Mouse (Mus musculus) left cerebral cortex, adult 2 months (tissue): ENCODE results near the gene Cphx1. TPM values are rescaled to one million over a fixed set of nuclear protein-coding genes. Genes with fewer than 3 reads are reported as not detected.

Experiments used
- total RNA-seq, 2 experiments: library from RNA; stranded (reverse); gene quantifications; 2 replicates each; pipeline ENCODE4 v1.2.3; 2021

Gene Cphx1
- total RNA-seq, 2 experiments from 2014 or later = not detected

Other genes starting within 250 kb of the Cphx1 start
- gene Ppif, start 244.2 kb upstream of the Cphx1 start, total RNA-seq = 10 to 100 TPM; 24.0 to 24.3 TPM
- gene Zcchc24, start 169.3 kb upstream of the Cphx1 start, total RNA-seq = 10 to 100 TPM; 47.0 TPM
- gene Anxa11, start 96.1 kb upstream of the Cphx1 start, total RNA-seq = 10 to 100 TPM; 40.4 to 50.7 TPM
- not detected for gene Plac9a, start 35.2 kb upstream of the Cphx1 start, total RNA-seq
- 1 to 10 TPM; 5.8 to 6.6 TPM for gene Tmem254a, start 10.6 kb upstream of the Cphx1 start, total RNA-seq
- gene Duxbl1, start 40.3 kb downstream of the Cphx1 start, total RNA-seq = under 1 TPM in 1 of 2 experiments, not detected in 1; 0.30 TPM
- 1 to 10 TPM; 2.8 to 6.5 TPM for gene Gm9780, start 104.4 kb downstream of the Cphx1 start, total RNA-seq
- gene Tmem254c, start 129.1 kb downstream of the Cphx1 start, total RNA-seq = 10 to 100 TPM; 25.2 to 29.9 TPM
- gene Cphx2, start 143.2 kb downstream of the Cphx1 start, total RNA-seq = not detected
- gene Cphx3, start 144.0 kb downstream of the Cphx1 start, total RNA-seq = not detected
- under 1 TPM; 0.59 to 0.72 TPM for gene Duxbl2, start 180.0 kb downstream of the Cphx1 start, total RNA-seq
- gene Plac9b, start 244.2 kb downstream of the Cphx1 start, total RNA-seq = 1 to 10 TPM; 5.5 to 5.6 TPM